Mouse (Mus musculus) embryonic facial prominence, embryonic 12.5 days (tissue): Measurements from ENCODE around the gene Cnpy3. TPM values are rescaled to one million over a fixed set of nuclear protein-coding genes. Genes with fewer than 3 reads are reported as not detected.

Source experiments
- ATAC-seq: fragments of 200-750 bp; cut with Nextera tagmentation; 2 replicates; pipeline ENCODE4 v1.8.0; 2017; ENCODE audit not compliant: insufficient number of reproducible peaks, insufficient read depth, low FRiP score, low TSS enrichment
- H3K27ac ChIP-seq: fragments of 300-500 bp; sonication (generic); 2 replicates; pipeline ENCODE4 v1.5.1; 2016; ENCODE audit warnings: mild to moderate bottlenecking
- H3K27me3 ChIP-seq: fragments of 300-500 bp; sonication (generic); 2 replicates; pipeline ENCODE4 v1.6.1; 2016; ENCODE audit warnings: mild to moderate bottlenecking, moderate library complexity
- H3K36me3 ChIP-seq: fragments of 300-500 bp; sonication (generic); 2 replicates; pipeline ENCODE4 v1.6.1; 2016; ENCODE audit warnings: mild to moderate bottlenecking
- H3K4me1 ChIP-seq: fragments of 300-500 bp; sonication (generic); 2 replicates; pipeline ENCODE4 v1.6.1; 2016
- H3K4me2 ChIP-seq: fragments of 300-500 bp; sonication (generic); replicated peaks from 2 replicates; pipeline ENCODE4 v1.6.1; 2016; ENCODE audit warnings: mild to moderate bottlenecking, moderate library complexity
- H3K4me3 ChIP-seq: fragments of 300-500 bp; sonication (generic); 2 replicates; pipeline ENCODE4 v1.5.1; 2016; ENCODE audit warnings: mild to moderate bottlenecking
- H3K9ac ChIP-seq: fragments of 300-500 bp; sonication (generic); 2 replicates; pipeline ENCODE4 v1.6.1; 2016; ENCODE audit warnings: mild to moderate bottlenecking, moderate library complexity
- H3K9me3 ChIP-seq: fragments of 300-500 bp; sonication (generic); 2 replicates; pipeline ENCODE4 v1.6.1; 2016; ENCODE audit warnings: mild to moderate bottlenecking, moderate library complexity
- WGBS: fragments of 180-500 bp; shearing (Covaris S2); methylation state at CpG from one replicate; pipeline ENCODE4 v1.1.7; 2016; 5-methylcytosine and 5-hydroxymethylcytosine counted together
- polyA plus RNA-seq: library from polyadenylated mRNA; unstranded; fragments of >200 nt; fragmentation: Nextera tagmentation; extraction: Ambion mirVana; gene quantifications from 2 replicates; pipeline ENCODE4 v1.2.1, GENCODE M21; 2016

Cnpy3 gene
- polyA plus RNA-seq, 1 experiment from 2014 or later = 63.1 TPM

GRCm38 (mm10) chr17:46763544-46763943 lies 11.5 kb upstream of the Cnpy3 start, which contains the start of gene Ptcra:
Gene Ptcra (minus strand): TSS chr17:46763712.
- no peak within 1 kb of the TSS for H3K4me3 ChIP-seq
- H3K4me2 ChIP-seq = no peak within 1 kb of the TSS
- no peaks in the 10 kb centered on the region for H3K27me3 ChIP-seq
- no peak for ATAC-seq
- H3K27ac ChIP-seq = no peak within 1 kb of the TSS
- H3K9me3 ChIP-seq = no peaks in the 10 kb centered on the region
- H3K36me3 ChIP-seq = no peaks in the 10 kb centered on the region
- WGBS = 53% methylated on average over 2 of the region's 2 CpGs
- no peaks in the 10 kb centered on the region for H3K4me1 ChIP-seq
- H3K9ac ChIP-seq = no peak within 1 kb of the TSS

DNA sequence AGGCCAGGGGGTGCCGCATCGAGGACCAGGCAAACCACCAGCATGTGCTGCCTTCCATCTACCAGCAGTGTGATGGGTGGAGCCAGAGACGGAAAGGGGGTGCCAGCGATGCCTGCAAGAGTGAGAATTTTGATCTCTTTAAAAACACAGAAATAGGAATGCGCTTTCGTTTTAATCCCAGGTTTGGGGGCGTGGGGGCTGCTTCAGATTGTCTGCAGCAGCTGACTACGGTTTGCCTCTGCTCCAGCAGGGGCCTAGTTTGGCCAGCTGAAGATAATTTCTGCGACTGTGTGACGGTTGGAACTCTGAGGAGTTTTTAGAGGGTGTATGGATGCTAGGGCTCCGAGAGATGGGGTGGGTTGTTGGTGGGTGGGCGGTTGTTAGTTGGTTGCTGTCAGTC lies 6.7 kb upstream of the Cnpy3 start:
- no peak overlapping the region for H3K9ac ChIP-seq
- no peak overlapping the region for H3K4me2 ChIP-seq
- no peak for ATAC-seq
- 82% methylated on average over 12 of the region's 12 CpGs for WGBS
- H3K9me3 ChIP-seq = no peaks in the 10 kb centered on the region
- no peak overlapping the region for H3K27ac ChIP-seq
- no peak overlapping the region for H3K4me3 ChIP-seq
- H3K27me3 ChIP-seq = no peaks in the 10 kb centered on the region
- H3K36me3 ChIP-seq = no peaks in the 10 kb centered on the region
- H3K4me1 ChIP-seq = 0 out of 2 replicates have a peak, but pooled peaks cover 9% of the 10 kb centered on the region

DNA sequence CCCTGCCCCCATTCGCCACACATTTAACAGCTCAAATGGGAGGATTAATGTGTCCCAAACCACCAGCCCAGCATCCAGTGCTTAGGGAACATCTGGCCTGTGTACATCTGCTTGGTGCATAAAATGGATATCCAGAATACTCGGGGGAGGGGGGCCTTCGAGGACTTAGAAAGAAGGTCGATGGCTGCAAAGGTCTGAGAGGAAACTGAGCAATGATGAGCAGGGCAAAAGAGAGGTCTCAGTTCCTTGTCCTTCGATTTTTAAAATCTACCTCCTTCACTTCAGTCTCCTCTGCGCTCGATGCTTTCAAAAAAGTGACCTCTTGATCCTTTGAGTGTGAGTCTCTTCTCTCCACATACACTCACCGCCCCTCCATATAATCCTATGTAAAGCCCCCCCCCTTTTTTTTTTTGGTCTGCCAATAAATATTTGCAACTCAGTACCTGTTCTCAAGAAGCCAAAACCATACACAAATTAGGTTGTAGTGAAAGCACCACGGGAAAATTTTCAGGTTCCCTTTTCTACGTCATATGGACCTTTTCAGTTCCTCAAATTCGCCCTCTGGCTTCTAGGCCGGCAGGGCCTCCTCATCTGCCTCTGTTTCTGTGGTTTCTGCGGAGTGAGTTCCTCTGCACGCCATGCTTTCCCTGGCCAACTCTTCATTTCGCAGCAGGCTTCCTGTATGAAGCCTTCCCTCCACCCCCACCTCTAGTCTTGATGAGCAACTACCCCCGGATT lies 789 bp downstream of the Cnpy3 start:
- peaks cover 9% of the 10 kb centered on the region; the same call in 1 of the 2 replicates for H3K4me1 ChIP-seq
- H3K36me3 ChIP-seq = peaks cover 9% of the 10 kb centered on the region; the same call in 1 of the 2 replicates
- H3K9me3 ChIP-seq = no peaks in the 10 kb centered on the region
- no peak; the same call in 1 of the 2 replicates for ATAC-seq
- no peaks in the 10 kb centered on the region for H3K27me3 ChIP-seq
- peak overlapping the region; percentile 91 for H3K27ac ChIP-seq
- H3K9ac ChIP-seq = peak overlapping the region; percentile 67
- WGBS = 23% methylated on average over 16 of the region's 16 CpGs
- H3K4me2 ChIP-seq = peak overlapping the region; percentile 73
- H3K4me3 ChIP-seq = peak overlapping the region; percentile 72

DNA sequence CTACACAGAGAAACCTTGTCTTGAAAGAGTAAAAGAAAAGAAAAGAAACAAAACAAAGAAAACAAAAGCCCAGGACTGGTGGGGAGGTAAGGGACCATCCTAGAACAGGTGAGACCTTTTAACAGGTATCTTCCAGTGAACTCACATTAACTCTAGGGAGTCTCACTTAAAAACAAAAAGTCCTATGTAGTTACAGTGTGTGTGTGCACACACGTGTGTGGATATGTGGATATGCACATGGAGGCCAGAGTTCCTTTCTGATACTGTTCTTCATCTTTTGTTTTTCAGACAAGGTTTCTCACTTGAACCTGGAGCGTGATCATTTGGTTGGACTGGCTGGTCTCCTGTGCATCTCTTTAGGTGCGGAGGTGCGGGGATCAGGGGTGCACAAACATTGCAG lies 1.4 kb downstream of the Cnpy3 start:
- Histone ChIP-seq H3K4me3 (no peak overlapping the region), H3K36me3 (peaks cover 15% of the 10 kb centered on the region), H3K27ac (no peak overlapping the region), H3K4me1 (peaks cover 8% of the 10 kb centered on the region; the same call in 1 of the 2 replicates), H3K4me2 (peak overlapping the region; percentile 73), H3K9me3 (no peaks in the 10 kb centered on the region), H3K27me3 (no peaks in the 10 kb centered on the region), H3K9ac (peak overlapping the region; percentile 67; the same call in 1 of the 2 replicates)
- ATAC-seq = no peak
- whole genome bisulfite sequencing = 93% methylated on average over 4 of the region's 4 CpGs

DNA sequence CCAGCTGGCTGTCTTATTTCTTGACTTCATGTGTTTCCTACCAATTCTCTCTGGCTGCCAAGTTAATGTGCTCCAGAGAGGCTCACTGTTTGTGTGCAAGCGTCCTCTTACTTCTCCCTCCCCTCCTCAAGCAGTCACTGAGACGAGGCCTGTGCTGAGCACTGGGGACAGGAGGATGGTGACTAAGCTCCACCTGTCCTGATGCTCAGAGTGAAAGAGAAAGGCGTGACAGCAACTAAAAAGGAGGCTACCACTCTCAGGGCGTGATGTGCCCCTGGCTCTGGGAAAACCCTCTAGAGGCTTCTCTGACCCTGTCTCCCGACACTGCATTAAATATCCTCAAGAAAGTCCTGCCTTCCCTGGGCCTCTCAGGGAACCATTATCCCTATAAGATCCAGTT lies 2.7 kb downstream of the Cnpy3 start:
- Histone ChIP-seq H3K4me2 (no peak overlapping the region), H3K36me3 (peaks cover 21% of the 10 kb centered on the region), H3K4me1 (peaks cover 8% of the 10 kb centered on the region; the same call in 1 of the 2 replicates), H3K9ac (no peak overlapping the region), H3K9me3 (no peaks in the 10 kb centered on the region), H3K27ac (no peak overlapping the region), H3K27me3 (no peaks in the 10 kb centered on the region), H3K4me3 (no peak overlapping the region)
- ATAC-seq = no peak
- 89% methylated on average over 5 of the region's 5 CpGs for WGBS

DNA sequence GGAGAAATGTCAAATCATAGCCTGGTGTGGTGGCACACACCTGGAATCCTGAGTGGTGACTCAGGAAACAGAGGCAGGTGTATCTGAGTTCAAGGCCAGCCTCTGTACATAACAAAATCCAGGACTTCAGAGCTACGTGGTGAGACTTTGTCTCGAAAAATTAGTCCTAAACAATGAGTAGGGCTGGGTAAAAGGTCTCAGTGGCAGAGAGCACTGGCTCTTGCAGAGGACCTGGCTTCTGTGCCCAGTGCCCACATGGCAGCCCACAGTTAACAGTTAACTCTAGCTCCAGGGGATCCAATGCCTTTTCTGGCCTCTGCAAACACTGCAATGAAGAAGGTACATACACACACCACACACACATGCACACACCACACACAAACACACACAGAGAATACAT lies 4.2 kb downstream of the Cnpy3 start:
- ATAC-seq = no peak
- Histone ChIP-seq H3K27ac (no peak overlapping the region), H3K4me2 (no peak overlapping the region), H3K4me3 (no peak overlapping the region), H3K4me1 (peaks cover 8% of the 10 kb centered on the region; the same call in 1 of the 2 replicates), H3K36me3 (peaks cover 36% of the 10 kb centered on the region), H3K27me3 (no peaks in the 10 kb centered on the region), H3K9ac (no peak overlapping the region), H3K9me3 (no peaks in the 10 kb centered on the region)
- WGBS = 92% methylated on average over 2 of the region's 2 CpGs

DNA sequence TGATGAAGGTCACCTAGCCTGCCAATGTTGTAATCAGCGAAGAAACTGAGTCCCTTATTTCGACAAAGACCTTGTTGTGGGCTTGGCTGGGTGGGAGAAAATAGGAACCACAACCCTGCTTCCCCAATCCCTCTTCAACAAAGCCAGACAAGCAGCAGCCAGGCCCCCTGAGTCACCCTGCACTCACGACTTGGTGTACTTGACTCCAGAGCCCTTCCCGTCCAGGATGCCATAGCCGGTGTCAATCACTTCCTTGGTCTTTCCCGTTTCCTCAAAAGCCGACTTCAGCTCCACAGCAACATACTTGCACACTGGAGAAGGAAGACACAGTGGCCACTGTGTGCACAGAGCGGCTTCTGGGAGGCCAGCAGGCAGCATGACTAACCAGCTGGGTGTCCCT lies 4.8 kb downstream of the Cnpy3 start:
- Histone ChIP-seq H3K4me3 (no peak overlapping the region), H3K4me1 (peaks cover 8% of the 10 kb centered on the region; the same call in 1 of the 2 replicates), H3K9ac (no peak overlapping the region), H3K9me3 (no peaks in the 10 kb centered on the region), H3K4me2 (no peak overlapping the region), H3K27ac (no peak overlapping the region), H3K36me3 (peaks cover 40% of the 10 kb centered on the region), H3K27me3 (no peaks in the 10 kb centered on the region)
- no peak for ATAC-seq
- WGBS = 80% methylated on average over 8 of the region's 8 CpGs

- WGBS = 75% methylated on average over 2 of the region's 2 CpGs
- no peak overlapping the region for H3K9ac ChIP-seq
- no peak overlapping the region for H3K4me2 ChIP-seq
- no peaks in the 10 kb centered on the region for H3K27me3 ChIP-seq
- H3K36me3 ChIP-seq = peaks cover 40% of the 10 kb centered on the region
- H3K9me3 ChIP-seq = no peaks in the 10 kb centered on the region
- ATAC-seq = no peak
- peaks cover 1% of the 10 kb centered on the region; the same call in 1 of the 2 replicates for H3K4me1 ChIP-seq
- no peak overlapping the region for H3K27ac ChIP-seq
- H3K4me3 ChIP-seq = no peak overlapping the region
These were observed 6.5 kb downstream of the Cnpy3 start for GRCm38 (mm10) chr17:46745506-46745905.

DNA sequence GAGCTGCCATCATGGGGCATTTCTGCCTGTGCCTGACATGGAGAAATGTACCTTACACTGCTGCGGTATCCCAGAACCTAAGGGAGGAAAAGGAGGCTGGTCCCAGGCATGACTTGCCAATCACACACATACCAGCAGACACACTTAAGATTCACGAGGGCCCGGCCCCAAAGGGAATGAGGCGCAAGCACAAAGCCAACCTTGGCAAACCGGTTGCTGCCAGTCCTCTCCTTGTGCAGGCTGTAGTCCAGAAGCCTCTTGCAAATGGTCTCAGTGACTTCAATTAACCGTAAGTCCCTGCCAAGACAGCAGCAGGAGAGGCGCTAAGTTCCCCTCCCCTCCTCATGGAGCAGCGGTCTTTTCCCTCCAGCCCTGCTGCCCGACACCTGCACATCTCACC lies 9.0 kb downstream of the Cnpy3 start:
- ATAC-seq = no peak
- no peaks in the 10 kb centered on the region for H3K4me1 ChIP-seq
- peaks cover 40% of the 10 kb centered on the region for H3K36me3 ChIP-seq
- H3K27ac ChIP-seq = no peak overlapping the region
- H3K4me3 ChIP-seq = no peak overlapping the region
- WGBS = 90% methylated on average over 9 of the region's 9 CpGs
- H3K9me3 ChIP-seq = no peaks in the 10 kb centered on the region
- H3K9ac ChIP-seq = no peak overlapping the region
- no peak overlapping the region for H3K4me2 ChIP-seq
- no peaks in the 10 kb centered on the region for H3K27me3 ChIP-seq

DNA sequence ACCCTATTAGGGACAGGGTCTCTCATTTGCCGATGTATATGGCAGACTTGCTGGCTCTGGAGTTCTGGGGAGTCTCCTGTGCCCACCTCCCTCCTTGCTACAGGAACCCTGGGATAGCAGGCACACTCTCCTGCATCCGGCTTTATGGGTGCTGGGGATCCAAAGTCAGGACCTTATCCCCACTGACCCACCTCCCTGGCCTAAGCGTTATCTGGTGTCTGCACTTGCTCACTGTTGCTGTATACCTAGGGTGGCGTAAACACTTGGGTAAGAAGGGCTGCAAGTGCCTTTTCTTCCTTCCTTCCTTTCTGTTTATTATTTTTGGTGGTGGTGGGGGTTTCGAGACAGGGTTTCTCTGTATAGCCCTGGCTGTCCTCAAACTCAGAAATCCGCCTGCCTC lies 10.7 kb downstream of the Cnpy3 start:
- no peaks in the 10 kb centered on the region for H3K4me1 ChIP-seq
- H3K27me3 ChIP-seq = no peaks in the 10 kb centered on the region
- no peak overlapping the region for H3K4me2 ChIP-seq
- H3K4me3 ChIP-seq = no peak overlapping the region
- ATAC-seq = no peak
- WGBS = 91% methylated on average over 6 of the region's 6 CpGs
- no peak overlapping the region for H3K27ac ChIP-seq
- H3K9ac ChIP-seq = no peak overlapping the region
- H3K9me3 ChIP-seq = no peaks in the 10 kb centered on the region
- H3K36me3 ChIP-seq = peaks cover 42% of the 10 kb centered on the region

DNA sequence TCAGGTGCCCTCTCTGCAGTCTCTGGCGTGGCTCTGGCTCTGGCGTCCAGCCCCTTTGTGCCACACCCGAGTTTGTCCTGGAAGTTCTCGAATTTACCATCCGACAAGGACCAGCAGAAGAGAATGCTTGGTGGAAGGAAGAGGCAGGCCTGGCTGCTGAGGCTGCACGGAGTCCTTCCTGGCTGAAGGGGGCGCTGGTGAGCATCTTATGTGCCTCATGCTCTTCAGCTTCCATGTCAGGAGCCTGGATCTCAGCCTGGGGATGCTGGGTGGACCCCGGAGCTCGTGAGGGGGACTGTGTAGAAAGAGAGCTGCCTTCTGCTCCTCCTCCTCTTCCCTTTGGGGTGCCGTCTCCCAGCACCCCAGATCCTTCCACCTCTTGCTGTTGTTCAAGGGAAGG lies 15.9 kb downstream of the Cnpy3 start:
- Histone ChIP-seq H3K27me3 (no peaks in the 10 kb centered on the region), H3K9ac (no peak overlapping the region; the same call in 1 of the 2 replicates), H3K27ac (no peak overlapping the region), H3K36me3 (peaks cover 31% of the 10 kb centered on the region), H3K9me3 (no peaks in the 10 kb centered on the region), H3K4me3 (no peak overlapping the region), H3K4me2 (no peak overlapping the region), H3K4me1 (no peaks in the 10 kb centered on the region)
- 65% methylated on average over 10 of the region's 10 CpGs for WGBS
- ATAC-seq = no peak

DNA sequence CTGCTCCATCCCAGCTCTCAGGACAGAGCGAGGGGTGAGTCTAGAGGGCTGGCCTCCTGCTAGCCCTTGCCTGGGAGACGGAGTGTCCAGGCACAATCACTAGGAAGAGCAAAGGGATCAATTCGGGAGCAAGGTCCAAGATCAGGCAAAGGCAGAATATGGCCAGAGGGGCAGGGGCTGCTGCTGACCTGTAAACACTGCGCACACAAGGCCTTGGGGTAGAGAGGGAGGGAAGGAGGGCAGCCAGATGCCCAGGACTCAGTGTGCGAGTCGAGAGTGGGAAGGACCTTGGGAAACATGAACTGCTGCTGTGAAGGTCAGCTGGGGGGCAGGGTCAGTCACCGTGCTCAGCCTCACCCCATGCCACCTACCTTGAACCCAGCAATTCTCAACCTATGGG lies 16.7 kb downstream of the Cnpy3 start:
- H3K27ac ChIP-seq = no peak overlapping the region
- no peak for ATAC-seq
- peaks cover 31% of the 10 kb centered on the region for H3K36me3 ChIP-seq
- no peaks in the 10 kb centered on the region for H3K27me3 ChIP-seq
- no peaks in the 10 kb centered on the region for H3K4me1 ChIP-seq
- no peak overlapping the region for H3K4me3 ChIP-seq
- no peak overlapping the region for H3K9ac ChIP-seq
- H3K4me2 ChIP-seq = no peak overlapping the region
- no peaks in the 10 kb centered on the region for H3K9me3 ChIP-seq
- 85% methylated on average over 7 of the region's 7 CpGs for WGBS
